Mouse (Mus musculus): ENCODE measurements around the gene Golim4. TPM values are rescaled to one million over a fixed set of nuclear protein-coding genes. Genes with fewer than 3 reads are reported as not detected.

The Golim4 gene
- polyA plus RNA-seq, 1 experiment from 2014 or later, result 16.6 TPM

Other genes starting within 250 kb of the Golim4 start
- gene Gm29133, start 208.8 kb downstream of the Golim4 start, polyA plus RNA-seq (2015; fragmentation: Nextera tagmentation; extraction: Ambion mirVana), result not detected in 2 replicates
- 0.09 and 0.12 TPM in 2 replicates for gene Fstl5, start 117.3 kb upstream of the Golim4 start, polyA plus RNA-seq (2015; fragmentation: Nextera tagmentation; extraction: Ambion mirVana)

Measured in thymus, postnatal 0 days (tissue).